In genomic region chr10:78138812-78139523, GRCm38 (mm10) we compare ENCODE assay signal across 7 mouse cellular contexts. TPM values are rescaled to one million over a fixed set of nuclear protein-coding genes. Genes with fewer than 3 reads are reported as not detected.
DNase-seq lines count a peak whose midpoint lies in the region; ATAC-seq and TF ChIP-seq lines count a peak whose summit lies in the region.

No protein-coding gene starts in this region.

- peak; percentile 28 for DNase-seq in retina, postnatal 1 day
- DNase-seq in retina, embryonic 14.5 days (ENCODE audit: low spot score) = no peak
- DNase-seq in kidney, postnatal 36 days = peak; percentile 79 to 82
- DNase-seq in stomach, postnatal 0 days (ENCODE audit: low spot score) = peak; percentile 70
- DNase-seq in left cerebral cortex, postnatal 4 days = no peak

- H3K4me1 ChIP-seq in heart, embryonic 12.5 days (replicated peaks) = peaks cover 28% of the 10 kb centered on the region
- peaks cover 7% of the 10 kb centered on the region for H3K4me1 ChIP-seq in stomach, postnatal 0 days (replicated peaks; ENCODE audit: control insufficient read depth, insufficient read depth)

- H3K27ac ChIP-seq in heart, embryonic 12.5 days (ENCODE audit: poor library complexity, severe bottlenecking) = peak overlapping the region; percentile 61
- peak overlapping the region; percentile 86 for H3K27ac ChIP-seq in stomach, postnatal 0 days (replicated peaks)

- H3K36me3 ChIP-seq in heart, embryonic 12.5 days = no peaks in the 10 kb centered on the region
- H3K36me3 ChIP-seq in stomach, postnatal 0 days (ENCODE audit: control insufficient read depth, insufficient read depth, low read length) = no peaks in the 10 kb centered on the region

- H3K9me3 ChIP-seq in heart, embryonic 12.5 days (replicated peaks) = no peaks in the 10 kb centered on the region
- no peaks in the 10 kb centered on the region for H3K9me3 ChIP-seq in stomach, postnatal 0 days (ENCODE audit: control insufficient read depth, low read length)

- ATAC-seq in heart, embryonic 12.5 days (ENCODE audit: insufficient number of reproducible peaks, low FRiP score) = 0 out of 2 replicates have a peak, but pooled peaks have one; percentile 45
- ATAC-seq in stomach, postnatal 0 days (ENCODE audit: low FRiP score, low TSS enrichment) = peak; percentile 75
- no peak for ATAC-seq in activated CD4-positive, CD25-positive, alpha-beta regulatory T cell, adult 4 months

- no peak overlapping the region for H3K4me3 ChIP-seq in heart, embryonic 12.5 days
- no peak overlapping the region for H3K4me3 ChIP-seq in stomach, postnatal 0 days (ENCODE audit: low read depth, low read length)

- intact Hi-C loops in left cerebral cortex, postnatal 4 days (cut with DNase I) = no loop called here

- 44% methylated on average over 14 of the region's 14 CpGs for WGBS in heart, embryonic 12.5 days
- 11% methylated on average over 14 of the region's 14 CpGs for WGBS in stomach, postnatal 0 days

- no peak overlapping the region; the same call in 1 of the 2 replicates for H3K9ac ChIP-seq in heart, embryonic 12.5 days
- H3K9ac ChIP-seq in stomach, postnatal 0 days (ENCODE audit: low read length) = peak overlapping the region; percentile 18; the same call in 1 of the 2 replicates

- 0 out of 2 replicates have a peak overlapping the region, but pooled peaks have one; percentile 11 for H3K4me2 ChIP-seq in heart, embryonic 12.5 days
- peak overlapping the region; percentile 35 for H3K4me2 ChIP-seq in stomach, postnatal 0 days (replicated peaks; ENCODE audit: low read depth)

- TF ChIP-seq CTCF in stomach, postnatal 0 days (IDR thresholded peaks at IDR 0.05; ENCODE audit: low read depth) = no peak

- TF ChIP-seq EP300 in stomach, postnatal 0 days (optimal IDR thresholded peaks at IDR 0.05) = no peak

- no peaks in the 10 kb centered on the region for H3K27me3 ChIP-seq in heart, embryonic 12.5 days (replicated peaks)
- H3K27me3 ChIP-seq in stomach, postnatal 0 days (ENCODE audit: control insufficient read depth, insufficient read depth, low read length) = no peaks in the 10 kb centered on the region

RNA-seq across cellular contexts. Expression of gene D10Jhu81e, which starts 30.6 kb away (rescaled TPM):
- polyA plus RNA-seq in heart, embryonic 12.5 days (2016; fragmentation: Nextera tagmentation; extraction: Ambion mirVana) = 38.0 and 38.7 TPM in 2 replicates
- polyA plus RNA-seq in stomach, postnatal 0 days (2015; fragmentation: Nextera tagmentation; extraction: Ambion mirVana) = 28.4 and 33.9 TPM in 2 replicates
- 10 to 100 TPM; 18.9 to 63.4 TPM for polyA plus RNA-seq in activated CD4-positive, CD25-positive, alpha-beta regulatory T cell, adult 4 months (2017; shearing (Covaris generic))
- 10 to 100 TPM; 52.6 to 59.3 TPM for total RNA-seq in left cerebral cortex, postnatal 4 days (2021)

RNA-seq across cellular contexts. Expression of gene Pwp2, which starts 46.0 kb away (rescaled TPM):
- polyA plus RNA-seq in heart, embryonic 12.5 days (2016; fragmentation: Nextera tagmentation; extraction: Ambion mirVana) = 14.1 and 14.2 TPM in 2 replicates
- 6.2 and 7.1 TPM in 2 replicates for polyA plus RNA-seq in stomach, postnatal 0 days (2015; fragmentation: Nextera tagmentation; extraction: Ambion mirVana)
- 10 to 100 TPM; 10.6 to 10.7 TPM for polyA plus RNA-seq in activated CD4-positive, CD25-positive, alpha-beta regulatory T cell, adult 4 months (2017; shearing (Covaris generic))
- total RNA-seq in left cerebral cortex, postnatal 4 days (2021) = 10 to 100 TPM; 22.6 to 23.7 TPM

Comparison
In these comparisons a context has a peak if more than half of its experiments do, and no peak if none do; other contexts are left out.
1. DNase-seq: peak in retina, postnatal 1 day (single experiment), kidney, postnatal 36 days (2 of 2) and stomach, postnatal 0 days (single experiment); none in retina, embryonic 14.5 days (single experiment) and left cerebral cortex, postnatal 4 days (single experiment).